Mouse (Mus musculus) brain, embryonic 14.5 days (tissue): ENCODE measurements around the gene Gm11127. TPM values are rescaled to one million over a fixed set of nuclear protein-coding genes. Genes with fewer than 3 reads are reported as not detected.
"Not testable (repeated sequence)": the region's sequence is repeated elsewhere in the genome, so short reads cannot be mapped to it uniquely, and the experiment has no call there.

ENCODE experiments used
- DNase-seq: peaks from one replicate; pipeline ENCODE4 v3.0.0-alpha.2; 2011; ENCODE audit warnings: low read depth
- CTCF ChIP-seq: fragments of 200-500 bp; IDR thresholded peaks from 2 replicates; pipeline ENCODE4 v1.5.1; 2012; ENCODE audit warnings: inconsistent platforms, mild to moderate bottlenecking, moderate library complexity, borderline replicate concordance; ENCODE audit not compliant: insufficient read depth, insufficient read length; ENCODE audit errors: extremely low read depth
- POLR2A ChIP-seq: fragments of 200-500 bp; IDR thresholded peaks from 2 replicates; pipeline ENCODE4 v1.6.1; 2012; ENCODE audit warnings: mild to moderate bottlenecking, inconsistent platforms, borderline replicate concordance; ENCODE audit not compliant: poor library complexity, insufficient read depth, insufficient read length, severe bottlenecking; ENCODE audit errors: extremely low read depth
- polyA plus RNA-seq: library from polyadenylated mRNA; depleted of rRNA; stranded (reverse); fragments of >200 nt; gene quantifications from 2 replicates; pipeline ENCODE4 v1.2.3, GENCODE M21; 2012; rRNA removed

Gm11127 gene
- 0.06 TPM in 1 of 2 replicates, not detected in the other for polyA plus RNA-seq

- not testable (repeated sequence) for DNase-seq
Measured at GRCm38 (mm10) chr17:36058362-36058761, at the start of gene Gm11127. Gene Gm11127, minus strand, starts transcription at chr17:36058371.

- DNase-seq, result peak; percentile 23
Measured at GRCm38 (mm10) chr17:36102091-36102490, 43.9 kb upstream of the Gm11127 start.

- not testable (repeated sequence) for DNase-seq
Measured at GRCm38 (mm10) chr17:36099603-36100002, 41.4 kb upstream of the Gm11127 start.

GRCm38 (mm10) chr17:36093936-36094335 lies 35.8 kb upstream of the Gm11127 start:
- no peak for TF ChIP-seq POLR2A
- TF ChIP-seq CTCF, result no peak
- DNase-seq, result no peak

- DNase-seq, result not testable (repeated sequence)
Measured at GRCm38 (mm10) chr17:36092520-36092919, 34.3 kb upstream of the Gm11127 start.

- DNase-seq, result not testable (repeated sequence)
Measured at GRCm38 (mm10) chr17:36091933-36092332, 33.8 kb upstream of the Gm11127 start.

GRCm38 (mm10) chr17:36085976-36086375 lies 27.8 kb upstream of the Gm11127 start:
- DNase-seq, result not testable (repeated sequence)

- TF ChIP-seq POLR2A, result no peak
- no peak for TF ChIP-seq CTCF
- peak; percentile 8 for DNase-seq
Measured at GRCm38 (mm10) chr17:36083870-36084451, 25.8 kb upstream of the Gm11127 start.

GRCm38 (mm10) chr17:36083266-36083869 lies 25.2 kb upstream of the Gm11127 start:
- TF ChIP-seq POLR2A, result no peak
- no peak for TF ChIP-seq CTCF
- DNase-seq, result peak; percentile 52

- DNase-seq, result not testable (repeated sequence)
Measured at GRCm38 (mm10) chr17:36082519-36083232, 24.5 kb upstream of the Gm11127 start.

- not testable (repeated sequence) for DNase-seq
Measured at GRCm38 (mm10) chr17:36081901-36082300, 23.7 kb upstream of the Gm11127 start.

GRCm38 (mm10) chr17:36060829-36061228 lies 2.7 kb upstream of the Gm11127 start:
- peak; percentile 87 for DNase-seq
- TF ChIP-seq POLR2A (no peak), CTCF (peak; percentile 74)

GRCm38 (mm10) chr17:36057927-36058326 lies 244 bp downstream of the Gm11127 start:
- not testable (repeated sequence) for DNase-seq

GRCm38 (mm10) chr17:36043286-36043685 lies 14.9 kb downstream of the Gm11127 start:
- TF ChIP-seq POLR2A (no peak), CTCF (no peak)
- no peak for DNase-seq

GRCm38 (mm10) chr17:36042610-36043169 lies 15.5 kb downstream of the Gm11127 start, which contains the start of the genes H2-T22 and Gm6034:
Gene H2-T22, minus strand, starts transcription at chr17:36042747.
Gene Gm6034, plus strand, starts transcription at chr17:36042961.
- peak; percentile 94 for DNase-seq

- DNase-seq, result not testable (repeated sequence)
Measured at GRCm38 (mm10) chr17:36042055-36042454, 16.1 kb downstream of the Gm11127 start.

- not testable (repeated sequence) for DNase-seq
Measured at GRCm38 (mm10) chr17:36040604-36041003, 17.6 kb downstream of the Gm11127 start.

- not testable (repeated sequence) for DNase-seq
Measured at GRCm38 (mm10) chr17:36036126-36036525, 22.0 kb downstream of the Gm11127 start.
